Mouse (Mus musculus): ENCODE data around the gene Ank3.

GRCm38 (mm10) chr10:69373796-69374550, 24.6 kb upstream of the Ank3 start:
- TF ChIP-seq CTCF (conservative IDR thresholded peaks at IDR 0.05; ENCODE audit: low read length) (no peak), POU5F1 (IDR thresholded peaks at IDR 0.05; ENCODE audit: borderline replicate concordance, low read length) (no peak)

Data from E14TG2a.4 (cell line).